Mouse (Mus musculus) kidney, adult 2 months (tissue): ENCODE data around the gene Gm45140.

Source experiments
- CTCF ChIP-seq: fragments of 200-500 bp; conservative IDR thresholded peaks from 2 replicates; pipeline ENCODE4 v1.5.1; 2011; ENCODE audit warnings: low read depth, mild to moderate bottlenecking, control low read depth, low read length, moderate library complexity, mixed read lengths; ENCODE audit not compliant: insufficient read depth, insufficient read length
- POLR2A ChIP-seq: fragments of 200-500 bp; IDR thresholded peaks from one replicate; pipeline ENCODE4 v1.6.1; 2011; ENCODE audit warnings: low read depth, low read length, control low read depth

GRCm38 (mm10) chr6:87879628-87880027 lies 44.0 kb upstream of the Gm45140 start:
- TF ChIP-seq CTCF (no peak), POLR2A (no peak)
